Mouse (Mus musculus) liver, embryonic 13.5 days (tissue): ENCODE measurements around the gene Mpzl2. TPM values are rescaled to one million over a fixed set of nuclear protein-coding genes. Genes with fewer than 3 reads are reported as not detected.
"Not testable (repeated sequence)": the region's sequence is repeated elsewhere in the genome, so short reads cannot be mapped to it uniquely, and the experiment has no call there.

Source experiments
- ATAC-seq: fragments of 200-750 bp; cut with Nextera tagmentation; 2 replicates; pipeline ENCODE4 v1.8.0; 2017; ENCODE audit warnings: low read depth, mild to moderate bottlenecking, moderate number of reproducible peaks, moderate library complexity
- DNase-seq: peaks from one replicate; pipeline ENCODE4 v3.0.0; 2022
- H3K27ac ChIP-seq: fragments of 300-500 bp; sonication (generic); 2 replicates; pipeline ENCODE4 v1.5.1; 2015; ENCODE audit warnings: moderate library complexity, mild to moderate bottlenecking, inconsistent platforms
- H3K27me3 ChIP-seq: fragments of 300-500 bp; sonication (generic); 2 replicates; pipeline ENCODE4 v1.6.1; 2015; ENCODE audit warnings: mild to moderate bottlenecking, inconsistent platforms
- H3K36me3 ChIP-seq: fragments of 300-500 bp; sonication (generic); 2 replicates; pipeline ENCODE4 v1.6.1; 2015; ENCODE audit warnings: mild to moderate bottlenecking, inconsistent platforms
- H3K4me1 ChIP-seq: fragments of 300-500 bp; sonication (generic); replicated peaks from 2 replicates; pipeline ENCODE4 v1.6.1; 2015; ENCODE audit warnings: inconsistent platforms
- H3K4me2 ChIP-seq: fragments of 300-500 bp; sonication (generic); 2 replicates; pipeline ENCODE4 v1.6.1; 2015; ENCODE audit warnings: inconsistent platforms, mild to moderate bottlenecking, moderate library complexity
- H3K4me3 ChIP-seq: fragments of 300-500 bp; sonication (generic); replicated peaks from 2 replicates; pipeline ENCODE4 v1.5.1; 2015; ENCODE audit warnings: mild to moderate bottlenecking, inconsistent platforms
- H3K9ac ChIP-seq: fragments of 300-500 bp; sonication (generic); 2 replicates; pipeline ENCODE4 v1.6.1; 2015; ENCODE audit warnings: mild to moderate bottlenecking, inconsistent platforms
- H3K9me3 ChIP-seq: fragments of 300-500 bp; sonication (generic); replicated peaks from 2 replicates; pipeline ENCODE4 v1.6.1; 2016; ENCODE audit warnings: inconsistent platforms
- WGBS: fragments of 180-500 bp; shearing (Covaris S2); methylation state at CpG from one replicate; pipeline ENCODE4 v1.1.7; 2015; ENCODE audit not compliant: insufficient replicate concordance; 5-methylcytosine and 5-hydroxymethylcytosine counted together
- polyA plus RNA-seq: library from polyadenylated mRNA; unstranded; fragments of >200 nt; fragmentation: Nextera tagmentation; extraction: Ambion mirVana; gene quantifications from 2 replicates; pipeline ENCODE4 v1.2.1, GENCODE M21; 2015

The Mpzl2 gene
- polyA plus RNA-seq, 1 experiment from 2014 or later = 3.6 TPM

GRCm38 (mm10) chr9:45034526-45034925, 5.1 kb upstream of the Mpzl2 start:
- H3K4me3 ChIP-seq = no peak overlapping the region
- no peak overlapping the region for H3K27ac ChIP-seq
- H3K27me3 ChIP-seq = peaks cover 37% of the 10 kb centered on the region
- H3K9ac ChIP-seq = no peak overlapping the region
- H3K4me1 ChIP-seq = no peaks in the 10 kb centered on the region
- ATAC-seq (no peak), DNase-seq (no peak)
- H3K4me2 ChIP-seq = no peak overlapping the region
- H3K9me3 ChIP-seq = no peaks in the 10 kb centered on the region
- no peaks in the 10 kb centered on the region for H3K36me3 ChIP-seq
- 56% methylated on average over 3 of the region's 3 CpGs for WGBS

DNA sequence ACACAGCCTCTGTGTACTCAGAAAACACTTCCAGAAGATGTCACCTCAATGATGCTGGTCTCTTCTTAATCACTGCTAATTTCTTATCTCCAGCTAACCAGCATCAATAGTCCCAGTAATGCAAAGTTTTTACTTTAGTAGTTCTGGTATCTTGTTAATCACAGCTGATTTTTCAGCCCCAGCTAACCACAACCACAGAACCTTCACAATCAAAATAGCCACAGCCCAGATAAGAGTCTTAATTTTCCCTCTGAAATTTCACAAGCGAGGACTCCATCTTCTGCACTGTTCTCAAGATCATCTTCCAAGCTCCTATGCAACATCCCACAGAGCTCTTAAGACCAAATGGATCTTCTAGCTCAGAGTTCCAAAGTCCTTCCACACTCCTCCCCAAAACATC, 1.8 kb upstream of the Mpzl2 start:
- Histone ChIP-seq H3K4me1 (peaks cover 11% of the 10 kb centered on the region), H3K27me3 (peaks cover 58% of the 10 kb centered on the region)
- DNase-seq, H3K27ac ChIP-seq, H3K36me3 ChIP-seq, H3K9ac ChIP-seq, H3K4me3 ChIP-seq, ATAC-seq, H3K4me2 ChIP-seq, H3K9me3 ChIP-seq: not testable (repeated sequence)
- WGBS = 45% methylated on average over 1 of the region's 1 CpGs

GRCm38 (mm10) chr9:45040066-45040845, 657 bp downstream of the Mpzl2 start:
- DNase-seq (no peak), ATAC-seq (no peak)
- 13% methylated on average over 14 of the region's 14 CpGs for WGBS
- H3K4me2 ChIP-seq = peak overlapping the region; percentile 48
- H3K4me1 ChIP-seq = peaks cover 11% of the 10 kb centered on the region
- peak overlapping the region; percentile 9 for H3K4me3 ChIP-seq
- H3K36me3 ChIP-seq = no peaks in the 10 kb centered on the region
- H3K27ac ChIP-seq = peak overlapping the region; percentile 78
- H3K9ac ChIP-seq = 0 out of 2 replicates have a peak overlapping the region, but pooled peaks have one; percentile 17
- no peaks in the 10 kb centered on the region for H3K9me3 ChIP-seq
- peaks cover 78% of the 10 kb centered on the region for H3K27me3 ChIP-seq

DNA sequence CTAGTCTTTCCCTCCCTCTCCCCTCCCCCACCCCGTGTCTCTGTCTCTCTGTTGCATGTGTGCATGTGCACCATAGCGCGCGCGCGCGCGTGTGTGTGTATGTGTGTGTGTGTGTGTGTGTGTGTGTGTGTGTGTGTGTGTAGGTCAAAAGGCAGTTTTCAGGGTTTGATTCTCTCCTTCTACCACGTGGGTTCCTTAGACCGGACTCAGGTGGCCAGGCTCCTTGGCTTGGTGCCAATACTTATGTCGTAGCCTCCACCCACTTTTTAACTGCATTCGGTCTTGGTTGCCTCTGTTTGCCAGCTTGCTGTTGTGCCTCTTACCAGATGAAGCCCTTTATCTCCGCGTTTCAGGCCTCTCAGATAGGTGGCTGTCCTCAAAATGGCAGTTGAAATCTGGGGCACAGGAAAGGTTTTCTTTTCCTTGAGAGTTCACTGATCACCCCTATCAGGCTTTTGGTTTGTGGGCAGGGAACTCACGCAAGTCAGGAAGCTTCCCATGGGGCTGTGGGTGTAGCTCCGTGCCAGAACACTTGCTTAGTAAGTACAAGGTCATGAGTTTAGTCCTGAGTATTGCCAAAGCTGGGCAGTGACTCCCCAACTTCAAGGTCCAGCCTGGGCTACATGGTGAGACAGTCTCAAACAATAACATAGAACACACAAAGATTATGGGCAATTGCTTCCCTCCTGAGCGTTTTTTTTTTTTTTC, 1.7 kb downstream of the Mpzl2 start:
- DNase-seq (peak; percentile 6), ATAC-seq (peak; percentile 43)
- Histone ChIP-seq H3K4me3 (no peak overlapping the region), H3K9ac (no peak overlapping the region), H3K27ac (peak overlapping the region; percentile 68), H3K9me3 (no peaks in the 10 kb centered on the region), H3K4me2 (peak overlapping the region; percentile 48), H3K36me3 (no peaks in the 10 kb centered on the region), H3K4me1 (peaks cover 11% of the 10 kb centered on the region), H3K27me3 (peaks cover 78% of the 10 kb centered on the region)
- 23% methylated on average over 17 of the region's 17 CpGs for WGBS

DNA sequence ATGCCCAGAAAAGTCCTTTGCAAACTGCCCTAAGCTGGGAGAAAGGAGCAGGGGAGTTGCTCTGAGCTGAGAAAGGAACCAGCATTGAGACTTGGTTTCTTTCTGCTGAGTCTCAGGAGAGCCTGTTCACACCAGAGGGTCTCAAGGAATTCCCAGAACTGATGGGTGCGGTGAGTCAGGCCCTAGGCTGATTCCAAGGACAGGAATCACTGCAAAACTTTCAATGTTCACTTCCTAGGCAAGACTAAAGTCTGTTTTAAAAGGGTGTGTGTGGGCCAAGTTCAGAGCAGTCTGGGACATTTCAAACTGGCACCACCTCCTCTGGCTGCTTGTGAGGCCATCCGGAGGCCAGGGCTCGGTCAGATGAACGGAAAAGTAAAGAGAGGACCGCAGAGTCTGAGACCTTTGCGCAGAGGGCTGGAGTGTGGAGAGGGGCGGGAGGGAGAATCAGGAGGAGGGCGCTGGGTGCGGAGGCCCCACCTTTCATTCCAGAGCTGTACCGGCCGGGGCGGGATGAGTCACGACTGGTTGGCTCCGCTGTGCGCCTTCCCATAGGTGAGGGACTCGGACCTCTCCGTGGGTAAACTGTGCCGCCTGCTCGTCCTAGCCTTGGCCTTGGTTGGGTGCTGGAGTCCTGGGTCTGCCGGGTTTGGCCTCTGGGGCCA, 2.6 kb downstream of the Mpzl2 start:
- DNase-seq (peak; percentile 7), ATAC-seq (peak; percentile 87)
- H3K9ac ChIP-seq = peak overlapping the region; percentile 49; the same call in 1 of the 2 replicates
- peak overlapping the region; percentile 48 for H3K4me2 ChIP-seq
- no peaks in the 10 kb centered on the region; the same call in 1 of the 2 replicates for H3K36me3 ChIP-seq
- H3K4me1 ChIP-seq = peaks cover 11% of the 10 kb centered on the region
- peak overlapping the region; percentile 37 for H3K4me3 ChIP-seq
- WGBS = 4% methylated on average over 20 of the region's 20 CpGs
- H3K9me3 ChIP-seq = no peaks in the 10 kb centered on the region
- peaks cover 72% of the 10 kb centered on the region for H3K27me3 ChIP-seq
- peak overlapping the region; percentile 68; the same call in 1 of the 2 replicates for H3K27ac ChIP-seq

DNA sequence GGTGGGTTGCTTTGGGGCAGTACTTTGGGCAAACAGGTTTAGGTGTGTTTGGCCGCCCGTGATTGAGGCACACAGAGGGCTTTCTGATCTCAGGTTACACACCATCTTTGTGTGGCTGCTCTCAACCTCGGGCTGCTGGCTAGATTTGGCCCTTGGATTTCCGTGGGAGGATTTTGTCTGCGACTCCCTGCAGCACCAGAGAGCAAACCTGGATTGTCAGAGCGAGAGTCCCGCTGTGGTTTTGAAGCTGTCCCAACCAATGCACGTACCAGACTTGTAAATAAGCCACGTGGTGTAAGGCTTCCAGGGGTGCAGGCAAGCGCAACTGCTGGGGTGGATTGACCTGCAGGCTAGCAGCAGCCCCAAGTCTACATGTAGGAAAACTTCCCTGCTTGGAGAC, 3.3 kb downstream of the Mpzl2 start:
- ATAC-seq (no peak), DNase-seq (no peak)
- Histone ChIP-seq H3K27me3 (peaks cover 66% of the 10 kb centered on the region), H3K4me2 (peak overlapping the region; percentile 48), H3K4me1 (peaks cover 11% of the 10 kb centered on the region), H3K27ac (0 out of 2 replicates have a peak overlapping the region, but pooled peaks have one; percentile 29), H3K9ac (peak overlapping the region; percentile 49; the same call in 1 of the 2 replicates), H3K36me3 (no peaks in the 10 kb centered on the region; the same call in 1 of the 2 replicates), H3K9me3 (no peaks in the 10 kb centered on the region), H3K4me3 (peak overlapping the region; percentile 37)
- WGBS = under 1% methylated on average over 10 of the region's 10 CpGs

GRCm38 (mm10) chr9:45046973-45047372, 7.4 kb downstream of the Mpzl2 start:
- DNase-seq (no peak), ATAC-seq (no peak)
- H3K4me3 ChIP-seq = no peak overlapping the region
- 63% methylated on average over 16 of the region's 16 CpGs for WGBS
- no peak overlapping the region for H3K4me2 ChIP-seq
- peaks cover 1% of the 10 kb centered on the region for H3K4me1 ChIP-seq
- no peaks in the 10 kb centered on the region; the same call in 1 of the 2 replicates for H3K36me3 ChIP-seq
- H3K9ac ChIP-seq = no peak overlapping the region
- H3K27ac ChIP-seq = no peak overlapping the region
- H3K9me3 ChIP-seq = no peaks in the 10 kb centered on the region
- H3K27me3 ChIP-seq = peaks cover 31% of the 10 kb centered on the region

- H3K36me3 ChIP-seq = no peaks in the 10 kb centered on the region; the same call in 1 of the 2 replicates
- no peaks in the 10 kb centered on the region for H3K9me3 ChIP-seq
- no peaks in the 10 kb centered on the region for H3K4me1 ChIP-seq
- H3K4me2 ChIP-seq = no peak overlapping the region
- no peak overlapping the region for H3K9ac ChIP-seq
- 15% methylated on average over 4 of the region's 4 CpGs for WGBS
- H3K27me3 ChIP-seq = peaks cover 24% of the 10 kb centered on the region
- no peak for DNase-seq
- no peak overlapping the region for H3K4me3 ChIP-seq
- no peak overlapping the region for H3K27ac ChIP-seq
- no peak for ATAC-seq
Observed at GRCm38 (mm10) chr9:45048511-45048910, 8.9 kb downstream of the Mpzl2 start.

DNA sequence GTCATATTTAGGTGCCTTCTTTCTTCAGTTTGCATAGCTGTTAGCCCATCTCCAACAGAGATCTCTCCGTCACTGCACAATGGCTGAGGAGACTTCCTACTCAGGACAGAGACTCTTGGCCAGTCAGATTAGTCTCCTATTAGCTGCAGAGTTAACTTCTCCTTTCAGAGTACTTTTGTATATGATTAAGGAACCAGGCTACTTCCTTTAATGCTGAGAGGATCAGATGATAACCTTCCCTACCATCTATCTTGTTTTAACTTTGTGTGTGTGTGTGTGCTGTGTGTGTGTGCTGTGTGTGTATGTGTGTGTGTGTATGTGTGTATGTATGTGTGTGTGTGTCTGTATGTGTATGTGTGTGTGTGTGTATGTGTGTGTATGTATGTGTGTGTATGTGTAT, 10.1 kb downstream of the Mpzl2 start:
- 29% methylated on average over 1 of the region's 1 CpGs for WGBS
- no peak for ATAC-seq
- no peak overlapping the region for H3K4me3 ChIP-seq

DNA sequence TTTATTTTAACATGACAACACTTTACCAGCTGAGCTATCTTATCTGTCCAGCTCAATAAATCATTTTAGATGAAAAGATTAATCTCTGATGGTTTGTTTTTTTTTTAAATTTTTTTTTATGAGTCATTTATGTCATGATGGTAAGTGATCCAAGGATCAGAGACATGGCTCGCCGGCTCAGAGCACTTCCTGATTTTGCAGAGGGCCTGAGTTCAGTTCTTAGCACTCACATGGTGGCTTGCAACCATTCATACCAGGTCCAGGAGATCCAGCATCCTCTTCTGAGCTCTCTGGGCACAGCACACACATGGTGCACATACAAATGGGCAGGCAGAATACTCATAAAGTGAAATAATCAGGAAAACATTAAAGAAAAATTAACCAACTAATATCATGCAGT, 10.7 kb downstream of the Mpzl2 start:
- WGBS = 50% methylated on average over 2 of the region's 2 CpGs
- Histone ChIP-seq H3K4me3 (no peak overlapping the region), H3K9ac (no peak overlapping the region), H3K27ac (no peak overlapping the region), H3K27me3 (peaks cover 25% of the 10 kb centered on the region), H3K4me2 (no peak overlapping the region), H3K9me3 (no peaks in the 10 kb centered on the region), H3K4me1 (no peaks in the 10 kb centered on the region), H3K36me3 (no peaks in the 10 kb centered on the region; the same call in 1 of the 2 replicates)
- no peak for ATAC-seq
- no peak for DNase-seq

More for the DNA sequence above, 10.1 kb downstream of the Mpzl2 start:
- no peak overlapping the region for H3K4me2 ChIP-seq
- no peak overlapping the region for H3K9ac ChIP-seq
- DNase-seq = no peak
- no peaks in the 10 kb centered on the region for H3K9me3 ChIP-seq
- peaks cover 20% of the 10 kb centered on the region for H3K27me3 ChIP-seq
- no peaks in the 10 kb centered on the region; the same call in 1 of the 2 replicates for H3K36me3 ChIP-seq
- no peaks in the 10 kb centered on the region for H3K4me1 ChIP-seq
- H3K27ac ChIP-seq = no peak overlapping the region
